Mouse (Mus musculus): Measurements from ENCODE around the gene Brap.

DNA sequence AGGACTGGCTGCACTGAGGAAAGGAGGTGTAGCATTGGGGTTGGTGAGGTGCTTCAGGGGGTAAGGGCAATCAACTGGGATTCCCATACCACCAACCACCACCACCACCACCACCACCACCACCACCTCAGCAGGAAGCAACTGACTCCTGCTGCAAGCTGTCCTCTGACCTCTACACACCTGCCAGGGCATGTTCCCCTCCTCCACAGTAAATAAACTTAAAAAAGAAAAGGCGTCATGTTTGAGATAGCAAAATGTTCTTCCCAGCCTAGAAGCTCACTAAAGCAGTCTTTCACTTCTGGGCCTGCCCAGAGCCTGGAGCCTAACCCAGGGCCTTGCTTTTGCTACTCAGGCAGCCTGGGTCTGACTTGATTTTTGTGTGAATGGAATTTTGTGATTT lies 54.0 kb downstream of the Brap start:
- TF ChIP-seq CTCF (IDR thresholded peaks at IDR 0.05; ENCODE audit: low read depth): no peak
- no peak for TF ChIP-seq EP300 (optimal IDR thresholded peaks at IDR 0.05)
